Mouse (Mus musculus) limb, embryonic 10.5 days (tissue): ENCODE data around the gene Usp8. TPM values are rescaled to one million over a fixed set of nuclear protein-coding genes. Genes with fewer than 3 reads are reported as not detected.

ENCODE experiments used
- DNase-seq: peaks from one replicate; pipeline ENCODE4 v3.0.0-alpha.2; 2017; ENCODE audit warnings: low spot score
- H3K27ac ChIP-seq: fragments of 300-500 bp; sonication (generic); 2 replicates; pipeline ENCODE4 v1.5.1; 2016; ENCODE audit warnings: mild to moderate bottlenecking
- H3K27me3 ChIP-seq: fragments of 300-500 bp; sonication (generic); 2 replicates; pipeline ENCODE4 v1.6.1; 2016; ENCODE audit warnings: low read depth, mild to moderate bottlenecking; ENCODE audit not compliant: poor library complexity, severe bottlenecking
- H3K36me3 ChIP-seq: fragments of 300-500 bp; sonication (generic); 2 replicates; pipeline ENCODE4 v1.6.1; 2016; ENCODE audit warnings: mild to moderate bottlenecking, moderate library complexity
- H3K4me1 ChIP-seq: fragments of 300-500 bp; sonication (generic); 2 replicates; pipeline ENCODE4 v1.6.1; 2016
- H3K4me3 ChIP-seq: fragments of 300-500 bp; sonication (generic); 2 replicates; pipeline ENCODE4 v1.5.1; 2016; ENCODE audit warnings: mild to moderate bottlenecking, moderate library complexity
- H3K9me3 ChIP-seq: fragments of 300-500 bp; sonication (generic); replicated peaks from 2 replicates; pipeline ENCODE4 v1.6.1; 2016; ENCODE audit warnings: mild to moderate bottlenecking
- WGBS: fragments of 180-500 bp; shearing (Covaris S2); methylation state at CpG from one replicate; pipeline ENCODE4 v1.1.7; 2016; 5-methylcytosine and 5-hydroxymethylcytosine counted together
- polyA plus RNA-seq: library from polyadenylated mRNA; unstranded; fragments of >200 nt; fragmentation: Nextera tagmentation; extraction: Ambion mirVana; gene quantifications from 2 replicates; pipeline ENCODE4 v1.2.1, GENCODE M21; 2016

The Usp8 gene
- polyA plus RNA-seq, 1 experiment from 2014 or later: 43.6 TPM

DNA sequence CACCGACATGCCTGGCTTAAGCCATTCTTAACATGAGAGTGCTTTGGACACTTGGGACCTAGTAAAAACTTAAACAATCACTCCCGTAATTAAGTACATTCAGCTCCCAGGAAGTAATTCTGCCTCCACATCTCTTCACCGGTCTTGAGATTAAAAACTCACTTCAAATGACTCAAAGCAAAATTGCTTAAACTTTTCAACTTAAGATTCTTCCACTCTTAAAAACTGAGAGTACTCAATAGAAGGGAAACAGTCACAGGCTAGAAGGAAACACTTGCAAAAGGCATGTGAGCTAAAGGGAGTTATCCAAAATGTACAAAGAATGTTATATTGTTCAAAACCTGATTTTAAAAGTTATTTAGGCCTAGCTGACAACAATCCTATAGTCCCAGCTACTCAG is 15.8 kb upstream of the Usp8 start:
- Histone ChIP-seq H3K36me3 (peaks cover 10% of the 10 kb centered on the region), H3K27me3 (no peaks in the 10 kb centered on the region), H3K9me3 (no peaks in the 10 kb centered on the region), H3K4me1 (no peaks in the 10 kb centered on the region), H3K27ac (no peak overlapping the region), H3K4me3 (no peak overlapping the region)
- 81% methylated on average over 3 of the region's 3 CpGs for WGBS
- no peak for DNase-seq

DNA sequence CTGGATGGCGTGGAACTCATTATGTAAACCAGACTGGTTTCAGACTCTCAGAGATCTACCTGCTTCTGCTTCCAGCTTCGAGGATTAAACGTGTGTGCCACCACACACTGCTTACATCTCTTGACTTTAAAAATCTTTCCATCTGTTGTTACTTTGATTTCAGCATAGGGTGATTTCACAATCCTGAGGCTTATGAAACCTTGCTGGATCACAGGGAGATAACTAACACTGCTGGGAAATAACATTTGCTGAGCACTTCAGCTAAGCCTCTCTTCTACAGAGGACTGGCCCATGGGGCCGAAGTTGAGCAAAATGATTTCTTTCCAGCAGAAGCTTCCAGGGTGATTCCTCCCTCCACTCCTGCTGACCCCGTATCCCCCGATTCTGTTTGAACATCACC is 11.8 kb upstream of the Usp8 start:
- Histone ChIP-seq H3K27ac (no peak overlapping the region), H3K36me3 (no peaks in the 10 kb centered on the region), H3K4me1 (no peaks in the 10 kb centered on the region), H3K9me3 (no peaks in the 10 kb centered on the region), H3K4me3 (no peak overlapping the region), H3K27me3 (no peaks in the 10 kb centered on the region)
- no peak for DNase-seq
- 88% methylated on average over 6 of the region's 6 CpGs for WGBS

DNA sequence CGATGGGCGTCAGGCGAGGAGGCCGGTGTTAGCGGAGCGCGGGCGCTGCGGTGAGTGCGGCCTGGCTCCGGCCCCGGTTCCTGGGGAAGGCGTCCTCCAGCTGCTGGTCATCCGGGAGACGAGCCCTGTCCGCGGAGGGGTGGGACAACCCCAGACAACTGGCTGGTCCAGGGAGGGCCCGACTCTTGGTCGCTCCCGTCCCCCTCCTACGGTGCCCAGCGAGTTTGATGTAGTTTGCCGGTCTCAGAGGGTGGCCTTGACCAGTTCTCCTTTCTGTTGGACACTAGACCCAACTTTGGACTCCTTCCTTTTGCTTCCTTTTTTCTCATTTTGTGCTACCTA is 281 bp downstream of the Usp8 start:
- Histone ChIP-seq H3K36me3 (peaks cover 8% of the 10 kb centered on the region; the same call in 1 of the 2 replicates), H3K4me1 (peaks cover 10% of the 10 kb centered on the region), H3K27ac (peak overlapping the region; percentile 86), H3K4me3 (peak overlapping the region; percentile 66), H3K9me3 (no peaks in the 10 kb centered on the region), H3K27me3 (no peaks in the 10 kb centered on the region)
- 0% methylated on average over 23 of the region's 23 CpGs for WGBS
- DNase-seq: no peak

DNA sequence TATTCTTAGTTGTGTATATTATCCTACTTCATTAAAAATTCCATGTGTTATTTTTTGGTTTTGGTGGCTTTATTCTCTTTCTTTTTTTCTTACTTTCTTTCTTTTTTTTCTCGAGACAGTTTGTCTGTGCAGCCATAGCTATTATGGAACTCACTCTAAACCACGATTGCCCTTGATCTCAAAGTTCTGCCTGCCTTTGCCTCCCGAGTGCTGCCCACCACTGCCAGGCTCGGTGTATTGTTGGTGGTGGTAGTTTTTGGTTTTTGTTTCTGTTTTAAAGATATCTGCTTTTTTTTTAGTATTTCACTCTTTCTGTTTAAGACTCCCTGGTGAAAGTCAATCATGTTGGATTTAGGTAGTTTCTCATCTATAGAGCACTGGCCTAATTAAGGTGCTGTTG is 1.2 kb downstream of the Usp8 start:
- 86% methylated on average over 4 of the region's 4 CpGs for WGBS
- DNase-seq: no peak
- peak overlapping the region; percentile 66 for H3K4me3 ChIP-seq
- no peak overlapping the region for H3K27ac ChIP-seq
- peaks cover 8% of the 10 kb centered on the region; the same call in 1 of the 2 replicates for H3K36me3 ChIP-seq
- H3K27me3 ChIP-seq: no peaks in the 10 kb centered on the region
- H3K9me3 ChIP-seq: no peaks in the 10 kb centered on the region
- H3K4me1 ChIP-seq: peaks cover 10% of the 10 kb centered on the region

DNA sequence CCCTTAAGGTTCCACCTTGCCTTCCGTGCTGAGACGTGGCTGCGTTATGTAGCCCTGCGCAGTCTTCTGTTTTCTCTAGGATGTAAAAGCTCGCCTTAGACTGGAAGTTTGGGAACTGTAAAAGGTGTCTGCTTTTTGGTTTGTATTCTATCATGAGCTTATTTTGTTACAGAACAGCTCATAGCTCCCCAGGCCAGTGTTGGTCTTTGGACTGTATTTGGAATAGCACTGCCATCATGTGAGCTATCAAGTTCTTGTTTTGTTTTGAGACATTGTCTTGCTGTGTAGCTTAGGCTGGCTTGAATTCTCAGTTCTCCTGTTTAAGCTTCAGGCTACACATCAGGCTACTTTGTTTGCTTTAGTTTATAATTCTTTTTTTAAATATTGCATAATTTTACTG is 5.4 kb downstream of the Usp8 start:
- 97% methylated on average over 5 of the region's 5 CpGs for WGBS
- Histone ChIP-seq H3K27ac (no peak overlapping the region), H3K4me1 (peaks cover 10% of the 10 kb centered on the region), H3K4me3 (no peak overlapping the region), H3K9me3 (no peaks in the 10 kb centered on the region), H3K36me3 (peaks cover 15% of the 10 kb centered on the region; the same call in 1 of the 2 replicates), H3K27me3 (no peaks in the 10 kb centered on the region)
- no peak for DNase-seq

DNA sequence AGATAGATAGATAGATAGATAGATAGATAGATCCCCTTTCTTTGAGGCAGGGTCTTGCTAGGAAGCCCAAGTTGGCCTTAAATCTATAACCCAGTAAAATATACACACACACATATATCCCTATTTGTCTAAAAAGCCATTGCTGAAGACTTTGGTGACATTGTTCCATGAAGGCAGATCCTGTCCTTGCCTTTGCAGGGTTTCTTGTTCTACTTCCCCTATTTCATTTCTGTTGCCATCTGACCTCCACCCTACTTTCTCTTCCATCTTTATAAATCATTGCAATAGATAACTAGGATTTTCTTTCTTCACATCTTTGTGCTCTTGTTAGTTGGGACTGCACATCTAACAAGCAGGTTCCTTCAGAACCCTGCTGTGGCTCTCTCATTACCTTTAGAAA is 5.8 kb downstream of the Usp8 start:
- Histone ChIP-seq H3K4me1 (peaks cover 8% of the 10 kb centered on the region), H3K9me3 (no peaks in the 10 kb centered on the region), H3K27me3 (no peaks in the 10 kb centered on the region), H3K4me3 (no peak overlapping the region), H3K27ac (no peak overlapping the region), H3K36me3 (peaks cover 19% of the 10 kb centered on the region; the same call in 1 of the 2 replicates)
- DNase-seq: no peak

DNA sequence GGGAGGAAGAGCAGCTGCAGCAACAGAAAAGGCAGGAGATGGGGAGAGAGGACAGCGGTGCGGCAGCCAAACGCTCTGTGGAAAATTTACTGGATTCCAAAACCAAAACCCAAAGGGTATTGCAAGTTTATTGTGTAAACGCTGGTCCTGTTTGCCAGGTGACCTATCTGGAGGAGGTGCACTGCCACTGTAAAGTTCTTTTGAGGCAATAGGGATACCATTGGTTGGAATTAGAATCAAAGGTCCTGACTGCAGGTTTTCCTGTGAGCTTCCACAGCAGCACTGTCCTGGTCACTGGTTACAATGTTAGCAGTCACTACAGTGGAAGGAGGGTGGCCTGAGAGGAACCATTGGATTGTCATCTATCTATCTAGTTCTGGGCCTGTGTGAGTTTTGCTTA is 22.1 kb downstream of the Usp8 start:
- H3K27ac ChIP-seq: no peak overlapping the region
- WGBS: 98% methylated on average over 4 of the region's 4 CpGs
- no peaks in the 10 kb centered on the region for H3K27me3 ChIP-seq
- no peaks in the 10 kb centered on the region for H3K4me1 ChIP-seq
- peaks cover 65% of the 10 kb centered on the region for H3K36me3 ChIP-seq
- H3K9me3 ChIP-seq: no peaks in the 10 kb centered on the region
- H3K4me3 ChIP-seq: no peak overlapping the region
- DNase-seq: no peak

DNA sequence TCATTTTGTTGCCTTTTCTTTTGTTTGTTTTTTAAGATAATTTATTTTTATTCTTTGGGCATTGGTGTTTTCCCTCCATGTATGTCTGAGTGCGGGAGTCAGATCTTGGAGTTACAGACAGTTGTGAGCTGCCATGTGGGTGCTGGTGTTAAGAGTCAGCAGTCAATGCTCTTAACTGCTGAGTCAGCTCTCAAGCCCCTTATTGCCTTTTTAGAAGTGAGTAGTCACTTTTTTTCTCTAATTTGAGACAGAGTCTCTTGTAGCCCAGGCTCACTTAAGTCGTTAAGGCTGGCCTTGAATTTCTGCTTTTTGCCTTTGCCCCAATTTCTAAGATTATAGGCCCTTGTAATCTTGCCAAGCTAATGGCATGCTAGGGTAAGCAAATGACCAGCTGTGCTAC is 23.4 kb downstream of the Usp8 start:
- Histone ChIP-seq H3K9me3 (no peaks in the 10 kb centered on the region), H3K27ac (no peak overlapping the region), H3K36me3 (peaks cover 70% of the 10 kb centered on the region), H3K27me3 (no peaks in the 10 kb centered on the region), H3K4me1 (no peaks in the 10 kb centered on the region), H3K4me3 (no peak overlapping the region)
- WGBS: 93% methylated on average over 2 of the region's 2 CpGs
- DNase-seq: no peak

DNA sequence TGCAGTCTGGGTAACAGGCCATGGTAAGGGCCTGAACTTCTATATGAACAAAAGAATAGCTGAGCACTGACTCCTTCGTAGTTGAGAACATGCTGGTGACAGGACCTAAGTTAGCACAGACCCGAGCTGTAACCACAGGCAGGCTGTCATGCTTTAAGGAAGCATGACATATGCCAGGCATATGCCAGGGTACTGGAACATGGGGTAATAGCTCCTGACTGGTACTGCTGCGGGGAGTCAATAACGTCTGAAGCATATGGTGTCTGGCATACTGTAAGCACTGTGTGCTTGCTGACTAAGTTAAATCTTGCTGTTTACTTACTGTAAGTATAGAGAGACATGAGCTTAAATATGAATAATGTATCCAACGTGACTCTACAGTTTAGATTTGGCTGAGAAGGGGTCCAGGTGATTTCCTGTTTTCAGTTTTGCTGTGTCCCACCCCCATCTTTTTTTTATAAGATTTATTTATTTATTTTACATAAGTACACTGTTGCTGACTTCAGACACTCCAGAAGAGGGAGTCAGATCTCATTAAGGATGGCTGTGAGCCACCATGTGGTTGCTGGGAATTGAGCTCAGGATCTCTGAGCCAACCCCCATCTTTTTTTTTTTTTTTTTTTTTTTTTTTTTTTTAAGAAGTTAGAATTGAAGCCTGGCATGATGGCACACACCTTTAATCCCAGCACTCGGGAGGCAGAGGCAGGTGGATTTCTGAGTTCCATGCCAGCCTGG is 28.4 kb downstream of the Usp8 start:
- Histone ChIP-seq H3K27me3 (no peaks in the 10 kb centered on the region), H3K27ac (no peak overlapping the region), H3K9me3 (no peaks in the 10 kb centered on the region), H3K4me3 (no peak overlapping the region), H3K36me3 (peaks cover 85% of the 10 kb centered on the region), H3K4me1 (no peaks in the 10 kb centered on the region)
- 91% methylated on average over 6 of the region's 6 CpGs for WGBS
- DNase-seq: no peak

DNA sequence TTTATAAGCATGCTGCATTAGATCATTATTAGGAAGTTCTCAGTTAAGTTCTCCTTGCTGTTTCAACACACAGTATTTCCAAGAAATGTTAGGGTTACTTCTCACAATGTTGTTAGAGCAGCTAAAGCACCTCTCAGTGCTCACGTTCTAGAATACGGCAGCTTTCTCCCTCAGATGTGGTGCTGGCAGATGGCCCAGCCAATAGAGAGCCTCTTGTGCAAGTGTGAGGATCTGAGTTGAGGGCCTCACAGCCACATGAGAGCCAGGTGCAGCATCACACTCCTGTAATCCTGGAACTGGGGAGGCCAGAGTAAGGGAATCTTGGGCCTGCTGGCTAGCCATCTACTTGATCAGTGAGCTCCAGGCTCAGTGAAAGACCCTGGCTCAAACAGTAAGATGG is 33.2 kb downstream of the Usp8 start:
- H3K4me3 ChIP-seq: no peak overlapping the region
- no peaks in the 10 kb centered on the region for H3K4me1 ChIP-seq
- no peaks in the 10 kb centered on the region for H3K27me3 ChIP-seq
- H3K9me3 ChIP-seq: no peaks in the 10 kb centered on the region
- peaks cover 89% of the 10 kb centered on the region for H3K36me3 ChIP-seq
- WGBS: 90% methylated on average over 2 of the region's 2 CpGs
- no peak for DNase-seq
- H3K27ac ChIP-seq: no peak overlapping the region

DNA sequence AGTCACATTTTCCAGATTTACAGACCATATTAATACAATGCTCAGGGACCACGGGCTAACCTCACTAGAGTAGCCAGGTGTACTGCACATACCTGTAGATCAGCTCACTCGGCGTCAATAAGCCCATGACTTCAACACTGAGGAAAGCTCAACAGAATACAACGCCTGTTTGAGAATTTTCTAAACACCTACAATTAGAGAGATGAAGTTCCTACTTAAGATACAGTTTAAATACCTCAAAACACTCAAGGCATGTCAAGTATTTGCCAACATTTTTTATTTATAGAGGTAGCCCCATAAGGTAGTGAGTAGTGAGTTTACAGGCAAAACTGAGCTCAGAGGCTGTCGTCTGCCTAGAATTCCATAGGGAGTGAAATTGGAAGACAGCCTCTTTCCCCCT is 36.3 kb downstream of the Usp8 start:
- no peaks in the 10 kb centered on the region for H3K27me3 ChIP-seq
- H3K4me3 ChIP-seq: no peak overlapping the region
- H3K9me3 ChIP-seq: no peaks in the 10 kb centered on the region
- WGBS: 94% methylated on average over 5 of the region's 5 CpGs
- H3K36me3 ChIP-seq: peaks cover 94% of the 10 kb centered on the region
- no peaks in the 10 kb centered on the region for H3K4me1 ChIP-seq
- no peak for DNase-seq
- H3K27ac ChIP-seq: no peak overlapping the region

DNA sequence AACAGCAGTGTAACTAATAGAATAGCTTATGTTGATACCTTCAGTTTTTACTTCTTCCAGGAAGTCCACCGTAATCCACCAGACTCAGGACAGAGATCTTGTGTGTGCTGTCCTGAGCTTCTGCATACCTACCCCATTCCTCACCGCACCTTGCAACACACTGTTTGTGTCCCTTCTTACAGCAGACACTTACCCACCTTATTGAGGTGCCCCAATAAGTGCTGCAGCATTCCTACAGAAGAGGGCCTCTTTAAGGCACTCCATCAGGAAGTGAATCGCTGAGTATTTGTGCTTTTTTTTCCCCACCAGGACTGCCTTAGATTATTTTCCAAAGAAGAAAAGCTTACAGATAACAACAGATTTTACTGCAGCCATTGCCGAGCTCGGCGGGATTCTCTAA is 48.5 kb downstream of the Usp8 start:
- Histone ChIP-seq H3K36me3 (peaks cover 96% of the 10 kb centered on the region), H3K27me3 (no peaks in the 10 kb centered on the region), H3K4me3 (no peak overlapping the region), H3K4me1 (no peaks in the 10 kb centered on the region), H3K27ac (no peak overlapping the region), H3K9me3 (no peaks in the 10 kb centered on the region)
- WGBS: 96% methylated on average over 6 of the region's 6 CpGs
- no peak for DNase-seq

DNA sequence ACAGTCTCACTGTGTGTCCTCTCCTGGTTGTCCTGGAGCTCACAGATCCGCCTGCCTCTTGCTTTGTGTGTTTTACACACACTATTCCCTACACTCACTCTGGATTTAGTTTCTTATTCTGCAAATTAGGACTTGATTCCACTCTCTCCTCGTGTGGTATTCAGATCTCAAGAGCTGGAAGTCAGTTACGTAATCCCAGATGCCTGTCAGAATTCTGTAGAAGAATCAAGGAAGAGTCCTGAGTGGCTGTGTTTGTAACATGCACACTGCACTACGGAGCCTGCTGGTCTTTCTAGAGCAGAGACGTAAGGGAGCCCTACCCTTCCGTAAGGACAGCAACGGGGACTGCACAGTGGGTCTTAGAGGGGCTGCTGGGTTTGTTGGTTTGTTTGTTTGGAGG is 52.2 kb downstream of the Usp8 start:
- Histone ChIP-seq H3K4me1 (no peaks in the 10 kb centered on the region), H3K9me3 (no peaks in the 10 kb centered on the region), H3K36me3 (peaks cover 99% of the 10 kb centered on the region), H3K27ac (no peak overlapping the region), H3K4me3 (no peak overlapping the region), H3K27me3 (no peaks in the 10 kb centered on the region)
- 94% methylated on average over 7 of the region's 7 CpGs for WGBS
- no peak for DNase-seq
